Mouse (Mus musculus): ENCODE measurements around the gene Pla2g6.

DNA sequence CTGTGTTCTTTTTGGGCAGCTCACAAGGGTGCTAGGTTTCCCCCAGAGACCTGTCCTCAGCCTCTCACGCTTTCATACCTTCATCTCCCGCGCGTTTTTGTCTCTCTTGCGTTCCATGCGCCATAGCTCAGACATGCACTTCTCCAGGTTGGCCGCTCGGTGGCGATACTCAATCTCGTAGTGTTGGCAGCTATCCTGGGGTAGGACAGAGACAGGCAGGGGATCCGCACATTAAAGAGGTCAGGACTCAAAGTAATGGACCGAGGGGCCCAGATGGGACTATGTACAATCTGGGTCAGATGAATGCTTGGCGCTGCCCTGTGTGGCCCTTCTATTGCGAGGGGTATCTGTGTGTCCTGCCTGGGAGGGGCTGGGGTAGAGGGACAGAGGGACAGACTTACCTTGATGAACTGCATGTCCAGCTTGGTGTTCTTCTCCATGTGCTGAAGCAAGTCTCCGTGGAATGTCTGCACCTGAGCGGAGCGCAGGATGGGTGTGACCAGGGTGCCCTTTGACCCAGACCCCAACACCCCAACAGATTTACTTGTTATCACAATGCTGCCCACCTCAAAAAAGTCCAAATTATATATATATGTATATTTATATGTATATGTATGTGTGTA is 57.0 kb downstream of the Pla2g6 start:
- TF ChIP-seq GATA1 (IDR thresholded peaks at IDR 0.05; ENCODE audit: borderline replicate concordance, low read length) (no peak), FLI1 (IDR thresholded peaks at IDR 0.05; ENCODE audit: low read length) (no peak)

Measured in megakaryocyte, embryonic 14.5 days (primary cell).